Mouse (Mus musculus) C2C12 (cell line): ENCODE measurements at regions not wholly inside any gene's neighbourhood (a gene's known extent, or its start where the extent isn't known, plus 50 kb on each side); places are given as distances from the start of the nearest gene placed in this dataset.
"Not testable (repeated sequence)": the region's sequence is repeated elsewhere in the genome, so short reads cannot be mapped to it uniquely, and the experiment has no call there.

Experiments used
- H3K27me3 ChIP-seq: one replicate; pipeline ENCODE4 v1.6.1; 2011; ENCODE audit not compliant: control insufficient read depth, insufficient read depth, insufficient read length
- H3K36me3 ChIP-seq: one replicate; pipeline ENCODE4 v1.6.1; 2011; ENCODE audit not compliant: control insufficient read depth, insufficient read depth
- H3K4me3 ChIP-seq: one replicate; pipeline ENCODE4 v1.5.1; 2011; ENCODE audit warnings: mild to moderate bottlenecking, control low read depth; ENCODE audit not compliant: poor library complexity, insufficient read depth, severe bottlenecking
- H3K79me2 ChIP-seq: one replicate; pipeline ENCODE4 v1.6.1; 2011; ENCODE audit not compliant: control insufficient read depth, insufficient read depth
- H3K79me3 ChIP-seq: one replicate; pipeline ENCODE4 v1.6.1; 2011; ENCODE audit warnings: low read depth, control low read depth
- H3ac ChIP-seq: one replicate; pipeline ENCODE3; 2011; ENCODE audit warnings: low read depth; ENCODE audit not compliant: control insufficient read depth, insufficient read length
- CEBPB ChIP-seq: IDR thresholded peaks from one replicate; pipeline ENCODE4 v1.6.1; 2011; ENCODE audit warnings: low read depth, mild to moderate bottlenecking, control low read depth, moderate library complexity
- CTCF ChIP-seq: IDR thresholded peaks from one replicate; pipeline ENCODE4 v1.5.1; 2011; ENCODE audit not compliant: control insufficient read depth, insufficient read depth, insufficient read length
- FOSL1 ChIP-seq: IDR thresholded peaks from one replicate; pipeline ENCODE4 v1.8.0; 2011; ENCODE audit warnings: mild to moderate bottlenecking, low read length; ENCODE audit not compliant: poor library complexity, insufficient read depth, severe bottlenecking
- MAX ChIP-seq: IDR thresholded peaks from one replicate; pipeline ENCODE4 v1.6.1; 2011; ENCODE audit warnings: mild to moderate bottlenecking, control low read depth
- MYOD1 ChIP-seq: IDR thresholded peaks from one replicate; pipeline ENCODE4 v1.6.1; 2011; ENCODE audit warnings: low read depth; ENCODE audit not compliant: control insufficient read depth, insufficient read length
- MYOG ChIP-seq: IDR thresholded peaks from one replicate; pipeline ENCODE4 v1.6.1; 2011; ENCODE audit not compliant: control insufficient read depth, insufficient read length; ENCODE audit errors: extremely low read depth
- USF1 ChIP-seq: IDR thresholded peaks from one replicate; pipeline ENCODE4 v1.6.1; 2011; ENCODE audit warnings: low read depth, mild to moderate bottlenecking, control low read depth, moderate library complexity

DNA sequence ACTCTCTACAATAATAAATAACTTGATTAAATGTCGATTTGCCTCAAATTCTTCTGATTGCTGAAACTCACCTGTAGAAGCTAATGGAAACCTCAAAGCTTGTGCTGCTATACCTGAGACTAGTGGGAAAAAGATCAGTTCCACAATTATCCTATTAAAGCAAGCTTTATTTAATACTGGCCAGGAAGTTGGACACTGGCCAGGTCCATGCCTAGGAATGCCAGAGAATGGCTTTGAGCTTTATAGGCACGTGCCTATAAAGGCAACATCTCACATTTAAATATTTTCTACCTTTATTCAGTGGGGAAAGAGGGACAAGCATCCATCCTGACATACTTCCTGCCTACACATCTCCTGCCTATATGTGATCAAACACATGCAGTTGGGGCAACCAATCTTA lies 575.8 kb downstream of the Cypt12 start:
- TF ChIP-seq MAX (no peak), MYOD1 (no peak), USF1 (no peak), CEBPB (no peak), MYOG (no peak), FOSL1 (no peak), CTCF (no peak)
- no peak overlapping the region for H3K4me3 ChIP-seq
- no peak overlapping the region for H3ac ChIP-seq
- no peaks in the 10 kb centered on the region for H3K27me3 ChIP-seq
- H3K36me3 ChIP-seq, result no peaks in the 10 kb centered on the region
- no peaks in the 10 kb centered on the region for H3K79me2 ChIP-seq
- no peaks in the 10 kb centered on the region for H3K79me3 ChIP-seq

DNA sequence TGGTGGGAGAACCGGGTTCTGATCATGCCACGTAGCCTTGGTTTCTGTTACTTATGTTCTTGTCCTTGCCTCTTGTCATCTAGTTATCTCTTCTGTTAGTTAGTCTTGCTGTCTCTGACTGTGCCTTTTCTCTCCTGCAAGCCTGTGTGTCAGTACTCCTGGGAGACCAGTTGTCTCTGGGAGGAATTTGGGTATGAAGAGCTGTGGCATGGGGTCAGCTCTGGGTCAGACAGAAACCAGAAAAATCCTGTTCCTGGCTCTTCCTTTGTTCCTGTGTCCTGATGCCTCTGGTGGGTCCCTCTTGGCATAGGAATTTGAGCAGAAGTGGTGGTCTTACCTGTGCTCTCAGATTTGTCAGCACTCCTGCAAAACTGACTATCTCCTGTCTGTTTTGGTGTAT lies 609.0 kb downstream of the Cypt12 start:
- Histone ChIP-seq H3K36me3 (no peaks in the 10 kb centered on the region), H3K79me3 (no peaks in the 10 kb centered on the region), H3K4me3 (no peak overlapping the region), H3K27me3 (no peaks in the 10 kb centered on the region), H3K79me2 (no peaks in the 10 kb centered on the region), H3ac (no peak overlapping the region)
- TF ChIP-seq CTCF, result no peak

DNA sequence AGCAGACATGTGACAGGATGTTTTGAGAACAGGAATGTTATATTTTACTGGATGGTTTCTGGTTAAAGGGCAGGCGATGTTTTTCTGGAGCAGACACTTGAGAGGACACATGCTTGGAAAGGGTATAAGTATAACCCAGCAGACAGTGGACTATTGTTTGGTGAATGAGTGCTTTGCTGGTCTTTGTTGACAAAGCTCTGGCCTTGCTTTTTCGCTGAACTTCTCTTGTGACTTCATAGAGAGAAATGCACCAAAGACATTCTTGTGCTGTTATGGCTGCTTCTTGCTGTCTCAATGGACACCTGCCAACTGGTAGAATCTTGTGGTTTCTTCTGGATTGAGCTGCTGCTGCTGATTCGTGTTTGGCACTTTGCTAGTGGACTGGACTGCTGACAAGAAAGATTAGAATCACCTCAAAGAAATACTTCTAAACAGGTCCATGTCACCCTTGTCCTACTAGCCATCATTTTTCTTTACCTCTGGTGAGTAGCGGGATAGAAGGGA lies 612.1 kb downstream of the Cypt12 start:
- Histone ChIP-seq H3ac (no peak overlapping the region), H3K27me3 (no peaks in the 10 kb centered on the region), H3K36me3 (no peaks in the 10 kb centered on the region), H3K79me2 (no peaks in the 10 kb centered on the region), H3K4me3 (no peak overlapping the region), H3K79me3 (no peaks in the 10 kb centered on the region)
- TF ChIP-seq MYOG, result no peak
- no peak for TF ChIP-seq CEBPB
- no peak for TF ChIP-seq MYOD1
- no peak for TF ChIP-seq FOSL1
- no peak for TF ChIP-seq MAX
- TF ChIP-seq USF1, result no peak
- TF ChIP-seq CTCF, result no peak

DNA sequence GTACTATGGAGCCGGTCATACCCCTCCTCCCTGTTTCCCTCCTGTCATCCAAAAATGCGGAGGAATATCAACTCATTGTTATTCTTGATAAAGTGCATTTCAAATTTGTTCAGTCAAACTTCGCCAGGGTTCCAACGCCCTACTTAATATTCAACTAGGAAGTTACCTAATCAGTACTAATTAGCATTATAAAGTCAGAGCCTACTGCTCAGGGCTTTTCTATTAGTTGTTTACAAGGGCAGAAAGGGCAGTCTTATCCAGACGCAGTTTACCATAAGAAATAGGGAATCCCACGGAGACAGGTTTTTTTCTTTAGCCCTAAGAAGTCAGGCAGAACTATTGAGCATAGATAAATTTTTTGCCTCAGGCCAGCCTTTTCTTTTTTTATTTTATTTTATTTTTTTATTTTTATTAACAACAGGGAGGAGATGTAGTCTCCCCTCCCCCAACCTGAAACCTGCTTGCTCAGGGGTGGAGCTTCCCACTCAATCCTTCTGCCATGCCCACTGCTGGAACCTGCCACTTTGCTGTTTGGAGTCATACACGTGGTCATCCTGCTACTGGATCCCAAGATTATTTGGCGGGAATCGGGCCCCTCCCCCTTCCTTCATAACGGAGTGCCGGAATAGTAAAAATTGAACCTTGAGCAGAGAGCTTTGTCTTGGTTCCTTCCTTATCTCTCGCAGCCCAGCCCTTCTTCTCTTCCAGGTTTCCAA lies 632.9 kb downstream of the Cypt12 start:
- not testable (repeated sequence) for H3K79me3 ChIP-seq, H3K79me2 ChIP-seq, H3K27me3 ChIP-seq

DNA sequence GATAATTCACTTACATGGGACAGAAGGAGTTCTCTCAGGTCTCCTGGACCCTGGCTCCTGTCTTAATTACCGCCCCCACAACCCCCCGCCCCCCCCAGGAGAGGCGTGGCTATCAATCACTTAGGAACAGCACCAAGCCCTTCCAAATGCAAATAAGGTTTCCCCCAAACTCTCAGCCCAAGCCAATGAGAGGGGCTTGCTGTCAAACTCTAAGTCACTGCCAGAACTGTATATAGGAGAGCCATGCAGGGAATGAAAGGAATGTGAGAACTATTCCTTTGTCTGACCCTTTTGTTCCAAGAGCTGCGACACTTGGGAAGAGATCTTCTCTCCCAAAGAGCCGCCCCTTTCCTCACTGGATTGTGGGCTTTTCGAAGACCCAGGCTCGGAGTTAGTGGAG lies 672.4 kb downstream of the Cypt12 start:
- H3K27me3 ChIP-seq, result no peaks in the 10 kb centered on the region
- H3K79me3 ChIP-seq, result no peaks in the 10 kb centered on the region
- TF ChIP-seq MYOD1, result no peak
- TF ChIP-seq MAX, result no peak
- TF ChIP-seq MYOG, result no peak
- TF ChIP-seq FOSL1, result no peak
- no peak for TF ChIP-seq CTCF
- TF ChIP-seq USF1, result no peak
- no peak for TF ChIP-seq CEBPB
- no peak overlapping the region for H3ac ChIP-seq
- H3K79me2 ChIP-seq, result no peaks in the 10 kb centered on the region
- no peak overlapping the region for H3K4me3 ChIP-seq
- H3K36me3 ChIP-seq, result no peaks in the 10 kb centered on the region

More for the DNA sequence above, 632.9 kb downstream of the Cypt12 start:
- not testable (repeated sequence) for H3K4me3 ChIP-seq, H3K36me3 ChIP-seq, H3ac ChIP-seq

DNA sequence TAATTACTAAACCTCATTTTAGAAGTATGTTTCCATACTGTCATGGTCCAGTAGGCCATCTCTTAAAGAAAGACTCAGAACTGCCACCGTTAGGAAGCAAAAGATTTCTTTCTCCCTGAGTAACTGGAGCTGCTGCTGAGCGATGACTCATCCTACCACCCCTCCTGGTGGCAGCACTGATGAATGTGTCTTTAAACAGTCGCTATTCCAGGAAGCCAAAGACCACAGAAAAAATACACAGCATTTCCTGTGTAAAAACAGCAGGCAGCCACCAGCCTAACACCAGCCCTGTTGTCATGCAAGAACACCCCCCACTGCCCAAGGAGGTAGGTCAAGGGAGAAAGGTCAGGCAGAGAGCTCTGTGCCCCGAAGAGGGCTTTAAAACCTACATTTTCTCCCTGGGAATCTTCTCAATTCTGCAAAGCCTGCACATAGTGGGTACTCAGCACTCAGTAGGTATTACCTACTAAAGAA lies 675.7 kb downstream of the Cypt12 start:
- H3ac ChIP-seq, result no peak overlapping the region
- H3K36me3 ChIP-seq, result no peaks in the 10 kb centered on the region
- H3K27me3 ChIP-seq, result no peaks in the 10 kb centered on the region
- no peak for TF ChIP-seq MYOG
- TF ChIP-seq USF1, result no peak
- TF ChIP-seq CTCF, result no peak
- no peak for TF ChIP-seq MAX
- peak; percentile 37 for TF ChIP-seq MYOD1
- TF ChIP-seq CEBPB, result no peak
- TF ChIP-seq FOSL1, result peak; percentile 66
- H3K79me3 ChIP-seq, result no peaks in the 10 kb centered on the region
- no peak overlapping the region for H3K4me3 ChIP-seq
- no peaks in the 10 kb centered on the region for H3K79me2 ChIP-seq
